Mouse (Mus musculus): ENCODE results near the gene Tanc2.

Gene Tanc2

DNA sequence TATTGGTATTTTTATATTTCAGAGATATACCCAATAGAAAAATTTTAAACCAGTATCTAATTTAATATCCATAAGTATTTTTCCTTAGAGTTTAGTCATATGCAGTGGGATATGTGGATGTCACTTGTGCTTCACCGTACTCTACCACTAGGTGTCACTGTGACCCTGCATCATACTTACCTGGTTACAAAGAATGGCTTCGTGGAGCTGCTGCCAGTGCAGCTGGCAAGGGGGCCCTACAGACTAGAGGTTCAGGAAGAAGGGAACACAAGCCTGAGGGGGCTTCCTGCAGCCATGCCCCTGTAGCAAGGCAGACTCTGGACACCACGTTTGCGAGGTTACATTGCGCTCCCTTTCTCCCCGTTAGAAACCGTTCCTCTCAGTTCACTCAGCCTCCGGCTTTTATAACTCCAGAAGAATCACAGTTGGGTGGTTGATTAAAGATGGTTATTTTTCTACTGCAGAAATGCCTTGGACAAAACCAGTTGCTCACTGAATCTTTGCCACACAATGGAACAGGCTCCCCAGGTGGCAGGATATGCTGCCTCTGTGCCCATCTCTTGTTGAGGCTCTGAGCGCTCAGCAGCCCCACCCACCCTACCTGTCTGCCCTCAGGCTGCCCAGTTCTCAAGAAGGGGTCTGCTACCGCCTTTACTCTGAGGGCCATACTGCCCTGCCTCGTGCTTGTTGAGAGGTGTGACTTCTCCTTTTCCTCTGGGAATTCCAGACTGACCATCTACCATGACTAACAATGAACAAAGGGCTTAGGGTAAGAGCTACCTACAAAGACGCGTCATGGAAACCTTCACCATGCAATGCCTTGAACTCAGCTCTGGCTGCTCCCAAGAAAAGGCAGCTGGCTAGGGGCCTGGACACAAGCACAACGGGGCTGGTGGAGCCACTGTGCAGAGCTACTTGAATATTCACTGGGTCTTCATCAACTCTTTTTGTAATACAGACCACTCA is 337.6 kb downstream of the Tanc2 start:
- peak; percentile 72 to 83 for DNase-seq

DNA sequence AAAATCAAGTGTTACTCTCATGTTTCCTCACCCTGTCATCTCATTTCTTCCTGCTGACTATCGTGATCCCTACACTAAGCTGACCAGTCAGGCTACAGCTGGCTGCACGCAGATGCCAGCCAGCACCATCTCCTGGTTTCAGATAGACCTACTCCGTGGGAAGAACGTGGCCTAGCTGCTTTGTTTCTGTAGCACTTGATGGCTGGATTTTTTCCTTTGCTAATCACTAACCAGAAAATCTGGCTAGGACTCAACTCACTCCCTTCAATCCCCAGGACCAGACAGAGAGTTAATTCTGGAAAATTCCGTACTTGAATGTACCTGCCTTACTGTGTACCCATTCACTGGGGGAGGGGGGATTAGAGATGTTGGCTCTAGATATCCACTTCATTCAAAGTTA is 338.4 kb downstream of the Tanc2 start:
- no peak for DNase-seq

DNA sequence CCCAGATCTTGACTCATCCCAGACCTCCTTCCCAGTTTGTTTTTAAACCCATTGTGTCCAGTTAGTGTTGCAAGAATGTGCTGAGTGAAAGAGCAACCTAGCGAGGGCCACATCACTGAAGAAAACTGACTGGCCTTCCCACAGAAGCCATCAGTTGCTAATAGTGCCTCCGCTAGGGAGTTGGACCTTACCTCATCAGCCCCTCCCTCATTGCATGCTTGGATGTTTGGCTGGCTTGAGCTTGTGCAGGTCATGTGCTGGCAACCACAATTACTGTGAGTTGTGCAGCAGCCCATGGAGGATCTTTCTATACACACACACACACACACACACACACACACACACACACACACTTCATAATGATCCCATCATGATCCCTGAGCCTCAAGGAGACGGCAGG is 341.6 kb downstream of the Tanc2 start:
- no peak for DNase-seq

DNA sequence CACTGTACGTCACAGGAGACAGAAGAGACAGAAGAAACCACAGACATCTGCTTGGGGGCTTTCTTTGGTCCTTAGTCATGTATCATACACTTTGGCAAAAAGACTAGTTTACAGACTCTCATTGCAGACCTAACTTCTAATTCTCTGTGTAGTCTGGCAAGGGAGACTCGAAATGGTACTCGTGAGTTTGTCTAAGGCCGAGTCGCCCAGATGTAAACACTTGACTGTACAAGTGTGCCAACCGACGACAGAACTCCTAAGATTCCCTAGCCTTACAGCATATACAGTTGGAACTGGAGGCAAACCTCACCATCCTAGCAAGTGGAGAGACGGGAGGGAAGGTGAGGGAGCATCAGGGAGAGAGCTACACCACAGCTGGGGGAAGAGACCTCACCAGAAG is 344.0 kb downstream of the Tanc2 start:
- peak; percentile 58 to 71 for DNase-seq

DNA sequence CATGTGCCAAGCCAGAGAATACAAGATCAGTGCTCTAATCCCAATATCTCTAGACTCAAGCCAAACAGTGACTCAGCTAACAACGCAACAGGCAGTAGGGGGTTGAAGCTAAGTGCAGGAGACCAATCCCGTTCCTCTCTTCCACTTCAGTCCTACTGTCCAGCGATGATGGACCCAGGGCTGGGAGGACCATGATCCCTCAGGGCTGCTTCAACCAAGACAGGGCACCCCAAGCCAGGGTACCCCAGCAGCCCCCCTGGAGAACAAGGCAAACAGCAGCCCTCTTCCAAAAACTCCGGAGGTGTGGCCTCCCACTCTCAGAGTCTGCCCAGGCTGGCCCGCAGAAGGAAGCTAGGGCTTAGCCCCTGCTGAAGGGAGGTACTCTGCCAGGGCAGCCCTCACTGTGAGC is 344.5 kb downstream of the Tanc2 start:
- peak in 1 of 2 experiments; percentile 34 for DNase-seq

DNA sequence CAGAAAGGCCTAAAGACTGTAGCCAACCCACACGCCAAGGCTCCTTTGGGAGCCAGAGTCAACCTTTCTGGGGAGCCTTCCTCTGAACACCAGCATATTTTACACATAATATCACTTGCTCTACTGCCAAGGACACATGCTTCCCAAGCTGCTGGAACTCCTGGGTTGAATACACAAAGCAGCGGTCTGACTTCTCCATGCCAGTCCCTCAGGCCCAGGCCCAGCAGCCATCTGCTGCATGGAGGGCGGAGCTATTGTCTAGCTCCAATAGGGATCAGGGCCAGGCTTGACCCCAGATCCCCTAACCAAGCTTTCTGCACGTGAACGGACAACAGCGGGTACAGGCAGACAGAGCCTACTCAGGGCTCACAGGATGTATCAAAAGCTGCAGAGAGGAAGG is 345.0 kb downstream of the Tanc2 start:
- DNase-seq, result no peak

DNA sequence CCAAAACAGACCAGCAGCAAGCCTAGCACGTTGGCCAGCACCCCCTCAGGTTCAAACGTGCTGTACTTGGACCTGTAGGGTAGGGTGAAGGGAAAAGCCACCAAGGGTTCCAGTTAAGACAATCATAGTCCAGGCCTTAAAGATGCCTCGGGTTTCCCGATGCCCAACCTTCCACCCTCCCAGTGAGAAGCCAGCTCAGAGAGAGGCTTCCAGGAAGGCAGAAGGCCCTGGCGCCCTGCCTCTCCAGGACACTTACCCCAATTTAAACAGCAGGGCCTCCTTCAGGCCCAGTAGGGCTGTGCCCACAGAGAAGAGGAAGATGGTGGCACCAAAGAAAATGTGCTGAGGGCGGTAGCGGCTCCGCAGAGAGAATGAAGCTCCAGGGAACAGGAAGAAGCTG is 345.7 kb downstream of the Tanc2 start:
- no peak for DNase-seq

DNA sequence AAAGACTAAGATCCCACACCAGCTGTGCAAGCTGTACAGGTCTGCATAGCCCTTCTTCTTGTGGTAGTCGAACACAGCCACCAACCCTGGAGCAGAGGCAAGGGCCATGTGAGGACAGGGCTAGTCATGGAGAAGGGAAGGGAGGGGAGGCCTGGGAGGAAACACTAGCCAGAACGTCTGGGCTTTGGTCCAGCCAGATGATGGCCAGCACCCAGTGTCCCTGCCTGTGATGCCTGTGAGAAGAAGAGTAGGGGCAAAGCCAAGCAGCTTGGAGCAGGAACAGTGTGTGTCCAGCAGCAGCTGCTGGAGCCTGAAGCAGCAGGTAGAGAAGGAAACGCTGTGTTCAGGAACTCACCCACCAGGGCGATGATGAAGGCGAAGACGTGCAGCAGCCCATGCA is 346.4 kb downstream of the Tanc2 start:
- peak; percentile 68 to 71 for DNase-seq

DNA sequence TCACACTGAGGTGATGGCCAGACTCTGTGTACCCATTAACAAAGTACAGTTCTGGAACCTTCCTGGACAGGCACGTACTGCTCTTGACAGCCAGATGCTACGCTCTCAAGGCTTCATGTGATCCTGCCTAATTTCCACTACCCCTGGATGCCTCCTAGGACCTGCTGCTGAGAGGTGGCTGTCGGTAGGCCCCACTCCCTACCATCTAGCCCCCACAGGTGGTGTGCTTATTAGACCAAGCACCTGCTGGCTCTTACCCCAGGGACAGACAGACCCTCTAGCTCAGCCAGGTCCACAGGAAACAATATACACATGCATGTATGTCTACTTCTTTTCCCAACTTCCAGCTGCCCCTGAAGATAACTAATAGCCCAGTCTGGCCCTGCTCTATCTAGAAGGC is 347.2 kb downstream of the Tanc2 start:
- no peak for DNase-seq

DNA sequence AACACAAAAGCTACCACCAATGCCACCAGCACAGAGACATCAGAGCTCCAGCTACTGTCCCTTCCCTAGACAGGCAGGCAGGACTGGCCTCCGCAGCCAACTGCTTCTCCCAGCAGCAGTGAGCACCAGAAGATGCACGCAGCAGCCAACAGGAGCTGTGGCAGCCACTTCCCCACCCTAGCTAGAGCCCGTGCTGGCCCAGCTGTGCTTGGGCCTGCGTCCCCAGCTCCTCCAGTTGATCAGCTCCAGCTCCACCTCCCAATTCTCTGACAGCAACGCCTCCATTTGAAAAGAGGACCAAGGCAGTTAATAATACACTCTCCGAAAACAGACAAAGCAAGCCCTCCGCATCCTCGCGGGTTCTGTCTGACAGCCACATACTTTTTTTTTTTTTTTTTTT is 349.0 kb downstream of the Tanc2 start:
- DNase-seq, result no peak

DNA sequence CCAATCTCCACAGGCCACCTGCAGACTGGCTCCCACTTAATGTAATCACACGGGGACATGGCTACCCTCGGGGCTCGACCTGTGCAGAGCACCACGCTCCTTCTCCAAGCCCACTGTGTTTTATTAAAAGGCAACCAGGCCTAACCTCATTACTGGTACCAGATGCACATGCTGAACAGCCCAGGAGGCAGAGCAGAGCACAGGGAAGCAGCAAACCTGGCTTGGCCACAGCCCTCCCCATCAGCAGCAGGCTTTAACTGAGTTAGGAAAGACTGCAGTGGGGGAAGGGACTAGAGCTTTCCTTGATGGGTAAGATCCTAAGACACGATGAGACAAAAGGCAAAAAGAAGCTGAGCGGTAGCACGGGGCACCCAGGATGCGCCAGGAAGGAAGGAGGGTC is 352.2 kb downstream of the Tanc2 start:
- DNase-seq, result no peak

DNA sequence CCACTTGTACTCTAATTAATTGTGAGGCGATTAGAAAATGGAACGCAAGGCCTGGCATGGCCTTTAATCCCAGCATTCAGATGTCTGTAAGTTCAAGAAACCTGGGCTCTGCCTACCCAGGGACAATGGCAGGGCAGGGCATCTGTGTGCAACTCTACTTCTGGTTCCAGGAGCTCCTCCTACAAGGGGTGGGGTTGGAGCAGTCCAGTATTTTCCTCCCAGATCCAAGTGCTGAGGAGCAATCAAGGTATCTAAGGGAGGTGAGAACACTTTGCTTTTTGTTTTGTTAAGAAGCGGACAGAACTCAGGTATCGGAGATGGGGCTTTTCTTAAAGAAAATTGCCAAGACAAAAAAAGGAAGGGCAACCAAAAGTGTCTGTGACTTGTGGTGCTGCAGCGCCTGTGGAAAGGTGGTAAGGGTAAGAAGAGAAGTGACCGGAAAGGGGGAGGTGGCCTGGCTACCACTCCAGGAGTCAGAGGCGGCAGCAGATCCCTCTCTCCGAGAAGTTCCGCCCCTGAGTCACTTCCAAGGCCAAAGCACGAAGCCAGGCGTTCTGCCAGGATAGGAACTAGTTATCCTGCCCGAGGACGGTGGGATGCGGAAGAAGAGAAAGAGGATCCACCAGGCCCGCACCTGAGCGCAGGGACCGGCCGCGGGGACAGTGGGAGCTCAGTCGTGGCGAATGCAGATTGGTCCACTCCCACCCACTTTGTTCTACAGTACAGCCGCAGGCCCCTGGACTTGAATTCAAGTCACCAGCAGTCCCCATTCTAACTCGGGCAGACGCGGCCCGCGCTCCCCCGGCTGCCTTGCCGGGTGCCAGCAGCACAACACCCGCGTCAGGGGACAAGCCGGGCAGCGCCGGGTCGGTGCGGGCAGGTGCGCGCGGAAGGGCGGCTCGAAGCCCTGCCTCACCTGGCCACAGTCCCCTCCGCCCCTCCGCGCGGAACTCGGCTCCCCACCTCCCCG is 353.6 kb downstream of the Tanc2 start:
- DNase-seq, result peak; percentile 72 to 83

DNA sequence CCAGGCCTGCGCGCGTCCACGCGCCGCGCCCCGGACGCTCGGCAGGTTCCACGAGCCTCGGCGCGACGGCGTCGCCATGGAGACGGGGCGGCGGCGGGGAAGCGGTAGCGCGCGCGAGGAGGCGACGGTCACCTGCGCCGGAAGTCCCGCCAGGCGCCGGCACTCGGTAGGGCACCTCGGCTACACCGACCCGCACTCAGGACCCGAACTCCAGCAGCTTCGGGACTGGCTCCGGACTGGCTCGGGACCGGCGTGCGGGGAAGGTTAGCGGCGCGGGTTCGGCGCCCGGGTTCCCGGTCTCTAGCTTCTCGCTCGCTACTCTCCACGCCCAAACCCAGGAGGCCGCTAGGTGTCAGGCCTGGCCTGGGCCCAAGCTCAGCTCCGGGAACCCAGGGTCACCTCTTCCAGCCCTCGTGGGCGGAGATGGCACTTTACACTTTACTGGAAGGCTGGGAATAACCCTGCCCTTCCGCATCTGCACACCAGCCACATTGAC is 354.4 kb downstream of the Tanc2 start:
- DNase-seq, result peak; percentile 87 to 90

DNA sequence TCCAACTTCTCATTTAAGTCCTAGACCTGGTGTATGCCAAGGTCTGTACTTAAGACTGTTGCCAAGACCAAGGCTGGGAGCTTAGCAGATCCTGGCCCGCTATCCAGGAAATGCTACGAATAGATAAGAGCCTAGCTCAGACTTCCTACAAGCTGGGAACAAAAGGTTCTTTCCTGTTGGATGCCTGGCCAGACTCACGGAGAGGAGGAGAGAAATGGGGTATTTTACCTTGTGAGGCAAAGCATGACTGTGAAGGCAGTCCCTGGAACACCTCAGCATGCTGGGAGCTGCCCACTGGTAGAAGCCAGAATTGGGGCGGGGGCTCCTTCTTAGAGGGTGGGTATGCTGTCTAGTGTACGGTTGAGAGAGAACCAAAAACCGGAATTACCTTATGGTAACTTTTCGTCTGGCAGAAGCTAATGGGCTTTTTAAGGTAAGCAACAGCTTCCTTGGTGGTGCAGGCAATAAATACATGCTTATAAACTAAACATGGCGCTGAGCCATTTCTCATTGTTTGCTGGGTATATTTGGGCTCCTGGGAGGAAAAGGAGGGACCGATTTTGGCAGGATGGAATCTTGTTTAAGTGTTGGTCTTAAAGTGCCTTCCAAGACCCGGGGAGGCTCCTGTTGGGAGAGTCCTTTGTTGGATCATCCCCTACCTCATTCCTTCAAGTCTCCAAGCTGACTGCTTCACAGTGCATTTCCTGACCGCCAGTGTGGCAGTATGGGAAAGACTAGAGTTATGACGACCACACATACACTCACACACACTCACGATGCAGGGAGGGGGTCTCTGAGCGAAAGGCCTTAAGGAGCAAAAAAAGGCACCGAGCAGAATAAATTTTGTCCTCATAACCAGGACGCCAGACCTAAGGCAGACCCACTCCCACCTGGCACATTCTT is 355.2 kb downstream of the Tanc2 start:
- peak; percentile 78 to 86 for DNase-seq

DNA sequence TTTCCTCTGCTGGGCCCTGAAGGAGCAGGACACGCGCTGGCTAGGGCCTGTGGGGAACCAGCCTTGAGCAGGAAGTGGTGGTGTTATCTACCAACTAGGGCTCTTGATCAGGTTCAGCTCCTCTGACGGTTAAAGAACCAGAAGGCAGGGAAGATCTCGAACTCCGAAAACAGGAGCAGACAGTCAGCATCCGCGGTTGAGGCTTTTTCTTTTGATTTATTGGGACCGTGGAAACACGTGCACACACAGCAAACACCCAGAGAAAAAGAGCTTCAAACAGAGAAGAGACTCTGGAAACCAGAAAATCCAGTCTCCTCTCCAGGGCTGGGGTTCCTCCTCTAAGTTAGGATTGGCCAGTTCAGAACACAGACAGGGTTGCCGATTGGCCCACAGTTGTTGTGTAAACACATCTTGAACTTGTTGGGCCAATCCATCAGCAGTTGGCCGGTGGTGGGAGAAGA is 356.9 kb downstream of the Tanc2 start:
- peak; percentile 61 to 76 for DNase-seq

DNA sequence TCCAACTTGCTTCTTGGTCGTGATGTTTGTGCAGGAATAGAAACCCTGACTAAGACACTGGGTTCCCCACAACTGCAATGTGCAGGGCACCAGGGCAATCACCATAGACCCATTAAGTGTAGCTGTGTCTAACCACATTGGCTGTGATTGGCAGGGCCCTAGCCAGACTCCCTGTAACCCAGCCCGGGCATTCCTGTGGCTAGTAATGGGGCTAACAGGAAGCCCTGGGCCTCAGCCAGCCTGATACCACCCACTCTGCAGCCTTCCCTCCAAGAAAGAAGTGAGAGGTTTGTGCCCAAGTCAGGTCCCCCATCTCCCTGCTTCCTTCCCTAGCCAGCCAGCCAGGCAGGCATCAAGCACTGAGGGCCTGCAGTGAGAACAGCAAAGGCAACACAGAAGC is 358.5 kb downstream of the Tanc2 start:
- DNase-seq, result no peak

DNA sequence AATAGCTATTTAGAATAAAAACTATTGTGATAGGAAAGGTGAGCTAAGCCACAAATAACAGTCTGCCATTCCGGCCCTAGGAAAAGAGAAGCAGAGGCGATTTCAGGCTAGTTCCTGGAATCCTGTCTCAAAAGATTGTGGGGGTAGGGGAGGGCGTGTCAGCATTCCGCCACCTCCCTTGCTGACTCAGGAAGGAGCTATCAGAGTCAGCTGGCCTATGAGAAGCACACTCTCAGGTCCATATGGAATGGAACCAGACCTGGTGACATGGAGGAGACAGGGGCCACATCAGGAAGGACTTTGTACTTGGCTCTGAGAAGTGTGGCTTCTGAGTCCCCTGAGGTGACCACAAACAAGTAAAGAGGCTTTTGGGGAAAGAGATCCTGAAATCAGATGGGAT is 360.7 kb downstream of the Tanc2 start:
- no peak for DNase-seq

DNA sequence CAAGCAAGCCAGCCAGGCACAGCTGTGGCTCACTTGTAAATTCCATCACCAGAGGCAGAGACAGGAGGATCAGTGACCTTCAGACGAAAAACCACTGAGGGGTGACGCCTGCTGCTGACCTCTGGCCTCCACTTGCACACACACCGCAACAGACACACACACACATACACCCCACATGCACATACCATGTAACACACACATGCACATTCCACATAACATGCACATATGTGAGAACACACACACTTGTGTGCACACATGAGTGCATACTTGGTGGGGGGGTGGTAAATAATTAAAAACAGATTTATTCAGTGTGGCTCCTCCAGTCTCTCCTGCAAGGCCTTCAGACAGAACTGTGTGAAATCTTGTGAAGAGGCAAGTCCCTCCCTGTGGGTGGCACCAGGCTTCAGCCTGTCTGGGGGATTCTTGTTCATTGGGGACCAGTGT is 361.8 kb downstream of the Tanc2 start:
- no peak for DNase-seq

DNA sequence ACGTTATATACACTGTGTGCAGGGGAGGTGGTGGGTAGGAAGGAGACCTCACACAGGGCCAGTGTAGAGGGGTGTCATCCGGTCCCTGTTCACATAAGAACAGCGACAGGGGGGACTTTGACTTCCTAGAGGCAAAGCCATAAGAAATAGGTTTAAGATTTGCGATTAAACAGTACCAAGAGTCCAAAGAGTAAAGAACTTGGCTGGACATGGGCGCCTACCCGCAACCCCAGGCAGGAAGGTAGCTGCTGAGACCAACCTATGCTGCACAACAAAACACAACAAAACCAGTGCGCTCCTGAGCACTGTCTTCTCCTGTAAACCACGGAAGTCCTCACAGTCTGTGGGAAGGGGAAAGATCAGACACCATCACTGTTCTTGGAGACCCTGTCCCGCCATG is 362.3 kb downstream of the Tanc2 start:
- DNase-seq, result no peak

DNA sequence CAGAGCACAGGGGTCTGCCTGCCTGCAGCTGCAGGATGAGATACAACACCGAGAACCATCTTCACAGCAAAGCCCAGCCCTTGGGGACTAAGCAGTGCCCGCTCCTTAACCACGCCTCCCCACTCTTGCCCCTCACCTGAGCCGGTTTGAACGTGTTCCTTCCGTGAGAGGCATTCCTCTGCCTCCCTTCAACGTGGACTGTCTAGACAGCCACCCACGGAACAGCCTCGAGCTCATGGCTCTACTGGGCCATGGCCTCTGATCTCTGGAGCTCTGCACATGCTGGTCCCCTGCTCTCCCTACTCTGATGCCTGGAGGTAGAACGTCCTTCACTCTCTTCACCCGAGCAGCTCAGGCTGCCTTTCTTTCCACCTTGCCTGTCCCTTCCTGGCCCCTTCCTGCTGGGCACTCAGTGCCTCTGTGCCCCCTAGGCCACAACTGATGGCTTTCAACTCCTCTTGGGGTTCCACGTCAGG is 363.2 kb downstream of the Tanc2 start, which contains the start of gene Cyb561:
Cyb561 (minus strand) TSS at position 426 of the 476 bp plus-strand sequence.
- DNase-seq, result no peak

DNA sequence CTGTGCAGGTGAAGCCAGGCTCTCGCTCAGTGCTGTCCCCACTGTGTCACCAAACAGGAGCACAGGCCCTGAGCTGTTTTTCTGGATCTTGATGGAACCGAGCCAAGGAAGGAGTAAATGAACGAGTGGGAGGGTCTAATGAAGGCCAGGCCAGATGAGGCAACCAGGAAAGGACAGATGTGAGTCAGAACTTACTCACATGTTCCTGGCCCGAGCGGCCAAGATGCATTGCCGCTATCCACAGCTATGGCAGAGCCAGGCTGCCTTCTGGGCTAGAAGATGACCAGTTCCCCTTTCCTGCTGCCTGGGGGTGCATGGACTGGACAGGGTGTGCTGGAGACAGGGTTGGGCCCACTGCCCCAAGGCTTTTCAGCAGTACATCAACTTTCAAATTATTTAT is 363.6 kb downstream of the Tanc2 start:
- peak; percentile 68 to 75 for DNase-seq

All from lung, adult 18-20 months (tissue).